Mouse (Mus musculus) hindbrain, embryonic 16.5 days (tissue): ENCODE measurements at regions not wholly inside any gene's neighbourhood (a gene's known extent, or its start where the extent isn't known, plus 50 kb on each side); places are given as distances from the start of the nearest gene placed in this dataset.
"Not testable (repeated sequence)": the region's sequence is repeated elsewhere in the genome, so short reads cannot be mapped to it uniquely, and the experiment has no call there.

ENCODE experiments used
- ATAC-seq: fragments of 200-750 bp; cut with Nextera tagmentation; 2 replicates; pipeline ENCODE4 v1.8.0; 2017; ENCODE audit warnings: moderate TSS enrichment, moderate library complexity
- H3K27ac ChIP-seq: fragments of 300-500 bp; sonication (generic); 2 replicates; pipeline ENCODE4 v1.5.1; 2014; ENCODE audit warnings: low read depth, mild to moderate bottlenecking, control low read depth, low read length, moderate library complexity
- H3K27me3 ChIP-seq: fragments of 300-500 bp; sonication (generic); replicated peaks from 2 replicates; pipeline ENCODE4 v1.6.1; 2014; ENCODE audit warnings: low read length; ENCODE audit not compliant: control insufficient read depth, insufficient read depth
- H3K36me3 ChIP-seq: fragments of 300-500 bp; sonication (generic); 2 replicates; pipeline ENCODE4 v1.6.1; 2014; ENCODE audit warnings: mild to moderate bottlenecking, low read length, moderate library complexity, mixed read lengths; ENCODE audit not compliant: control insufficient read depth, insufficient read depth
- H3K4me1 ChIP-seq: fragments of 300-500 bp; sonication (generic); 2 replicates; pipeline ENCODE4 v1.6.1; 2014; ENCODE audit warnings: low read depth, low read length; ENCODE audit not compliant: control insufficient read depth, insufficient read depth
- H3K4me2 ChIP-seq: fragments of 300-500 bp; sonication (generic); 2 replicates; pipeline ENCODE4 v1.6.1; 2014; ENCODE audit warnings: mild to moderate bottlenecking, low read length, control low read depth, moderate library complexity
- H3K4me3 ChIP-seq: fragments of 300-500 bp; sonication (generic); 2 replicates; pipeline ENCODE4 v1.5.1; 2014; ENCODE audit warnings: mild to moderate bottlenecking, low read length, control low read depth, moderate library complexity
- H3K9ac ChIP-seq: fragments of 300-500 bp; sonication (generic); 2 replicates; pipeline ENCODE4 v1.6.1; 2014; ENCODE audit warnings: low read depth, mild to moderate bottlenecking, control low read depth, low read length, moderate library complexity
- H3K9me3 ChIP-seq: fragments of 300-500 bp; sonication (generic); 2 replicates; pipeline ENCODE4 v1.6.1; 2014; ENCODE audit warnings: mild to moderate bottlenecking, low read length, moderate library complexity; ENCODE audit not compliant: control insufficient read depth
- WGBS: fragments of 180-500 bp; shearing (Covaris S2); extraction: QIAGEN DNeasy Blood & Tissue Kit; methylation state at CpG from one replicate; pipeline ENCODE4 v1.1.7; 2014; 5-methylcytosine and 5-hydroxymethylcytosine counted together

GRCm38 (mm10) chr15:52464226-52465138 is 1420.2 kb upstream of the Gm7489 start:
- no peaks in the 10 kb centered on the region for H3K36me3 ChIP-seq
- peaks cover 4% of the 10 kb centered on the region for H3K4me1 ChIP-seq
- ATAC-seq: peak; percentile 61; the same call in 1 of the 2 replicates
- no peak overlapping the region for H3K9ac ChIP-seq
- 18% methylated on average over 8 of the region's 8 CpGs for WGBS
- H3K4me2 ChIP-seq: no peak overlapping the region
- no peaks in the 10 kb centered on the region for H3K9me3 ChIP-seq
- H3K27me3 ChIP-seq: no peaks in the 10 kb centered on the region
- H3K27ac ChIP-seq: peak overlapping the region; percentile 35; the same call in 1 of the 2 replicates
- no peak overlapping the region for H3K4me3 ChIP-seq

GRCm38 (mm10) chr15:52478124-52478523 is 1406.6 kb upstream of the Gm7489 start:
- WGBS: 86% methylated on average over 14 of the region's 20 CpGs
- not testable (repeated sequence) for ATAC-seq, H3K9ac ChIP-seq, H3K27ac ChIP-seq, H3K36me3 ChIP-seq, H3K4me3 ChIP-seq, H3K4me1 ChIP-seq, H3K27me3 ChIP-seq, H3K9me3 ChIP-seq, H3K4me2 ChIP-seq

GRCm38 (mm10) chr15:52480834-52481233 is 1403.9 kb upstream of the Gm7489 start:
- peak; percentile 52; the same call in 1 of the 2 replicates for ATAC-seq
- 54% methylated on average over 3 of the region's 3 CpGs for whole genome bisulfite sequencing
- no peak overlapping the region for H3K4me2 ChIP-seq
- H3K4me3 ChIP-seq: no peak overlapping the region
- no peaks in the 10 kb centered on the region for H3K4me1 ChIP-seq
- H3K27me3 ChIP-seq: no peaks in the 10 kb centered on the region
- no peaks in the 10 kb centered on the region for H3K9me3 ChIP-seq
- H3K9ac ChIP-seq: no peak overlapping the region
- H3K36me3 ChIP-seq: no peaks in the 10 kb centered on the region
- no peak overlapping the region for H3K27ac ChIP-seq

GRCm38 (mm10) chr15:52483598-52484165 is 1401.0 kb upstream of the Gm7489 start:
- no peak for ATAC-seq
- Histone ChIP-seq H3K36me3 (no peaks in the 10 kb centered on the region), H3K27me3 (no peaks in the 10 kb centered on the region), H3K27ac (no peak overlapping the region), H3K4me3 (no peak overlapping the region), H3K4me2 (no peak overlapping the region), H3K9ac (no peak overlapping the region), H3K9me3 (no peaks in the 10 kb centered on the region), H3K4me1 (no peaks in the 10 kb centered on the region)
- 57% methylated on average over 5 of the region's 5 CpGs for WGBS

- Histone ChIP-seq H3K27ac (no peak overlapping the region), H3K4me3 (no peak overlapping the region), H3K4me1 (no peaks in the 10 kb centered on the region), H3K9me3 (no peaks in the 10 kb centered on the region), H3K4me2 (no peak overlapping the region), H3K36me3 (no peaks in the 10 kb centered on the region), H3K27me3 (no peaks in the 10 kb centered on the region), H3K9ac (no peak overlapping the region)
- ATAC-seq: no peak
- 75% methylated on average over 5 of the region's 5 CpGs for WGBS
Observed at GRCm38 (mm10) chr15:52484276-52484675, 1400.4 kb upstream of the Gm7489 start.

- no peaks in the 10 kb centered on the region for H3K36me3 ChIP-seq
- WGBS: 36% methylated on average over 9 of the region's 9 CpGs
- peak; percentile 78 for ATAC-seq
Observed at GRCm38 (mm10) chr15:52505278-52505831, 1379.4 kb upstream of the Gm7489 start.

GRCm38 (mm10) chr15:52506930-52507329 is 1377.8 kb upstream of the Gm7489 start:
- Histone ChIP-seq H3K9ac (no peak overlapping the region), H3K4me1 (no peaks in the 10 kb centered on the region), H3K36me3 (no peaks in the 10 kb centered on the region), H3K9me3 (no peaks in the 10 kb centered on the region), H3K27me3 (no peaks in the 10 kb centered on the region), H3K4me3 (no peak overlapping the region), H3K4me2 (no peak overlapping the region), H3K27ac (no peak overlapping the region)
- ATAC-seq: no peak
- WGBS: 5% methylated on average over 7 of the region's 7 CpGs

More at GRCm38 (mm10) chr15:52505278-52505831, 1379.4 kb upstream of the Gm7489 start:
- Histone ChIP-seq H3K4me2 (no peak overlapping the region), H3K9ac (no peak overlapping the region), H3K4me1 (no peaks in the 10 kb centered on the region), H3K4me3 (no peak overlapping the region), H3K9me3 (no peaks in the 10 kb centered on the region), H3K27ac (no peak overlapping the region), H3K27me3 (no peaks in the 10 kb centered on the region)

- H3K4me2 ChIP-seq: no peak overlapping the region
- ATAC-seq: no peak
Observed at GRCm38 (mm10) chr15:52508609-52509008, 1376.1 kb upstream of the Gm7489 start.

GRCm38 (mm10) chr15:52510137-52510536 is 1374.6 kb upstream of the Gm7489 start:
- Histone ChIP-seq H3K27me3 (no peaks in the 10 kb centered on the region), H3K36me3 (no peaks in the 10 kb centered on the region), H3K9ac (no peak overlapping the region), H3K9me3 (no peaks in the 10 kb centered on the region), H3K4me2 (no peak overlapping the region), H3K4me1 (no peaks in the 10 kb centered on the region), H3K27ac (no peak overlapping the region), H3K4me3 (no peak overlapping the region)
- ATAC-seq: no peak
- WGBS: 72% methylated on average over 4 of the region's 4 CpGs

More at GRCm38 (mm10) chr15:52508609-52509008, 1376.1 kb upstream of the Gm7489 start:
- no peak overlapping the region for H3K27ac ChIP-seq
- no peaks in the 10 kb centered on the region for H3K27me3 ChIP-seq
- no peak overlapping the region for H3K4me3 ChIP-seq
- no peaks in the 10 kb centered on the region for H3K36me3 ChIP-seq
- 42% methylated on average over 2 of the region's 2 CpGs for WGBS
- no peaks in the 10 kb centered on the region for H3K9me3 ChIP-seq
- no peaks in the 10 kb centered on the region for H3K4me1 ChIP-seq
- H3K9ac ChIP-seq: no peak overlapping the region
